Mouse (Mus musculus): ENCODE results near the gene Rnf217. TPM values are rescaled to one million over a fixed set of nuclear protein-coding genes. Genes with fewer than 3 reads are reported as not detected.

Gene Rnf217
- total RNA-seq, 2 experiments from 2014 or later: 6.7 to 6.9 TPM

- Histone ChIP-seq H3K27ac (no peak overlapping the region), H3K4me3 (no peak overlapping the region)
- TF ChIP-seq CTCF (conservative IDR thresholded peaks at IDR 0.05): no peak
- no peak for DNase-seq (ENCODE audit: low spot score in 2 of 2)
Measured at GRCm38 (mm10) chr10:31447083-31447482, 161.9 kb downstream of the Rnf217 start.

- peak; percentile 96 for TF ChIP-seq CTCF (conservative IDR thresholded peaks at IDR 0.05)
- Histone ChIP-seq H3K4me3 (peak within 1 kb of the TSS; percentile 82), H3K27ac (peak within 1 kb of the TSS; percentile 82)
- peak; percentile 78 to 89 for DNase-seq (ENCODE audit: low spot score in 2 of 2)
Measured at GRCm38 (mm10) chr10:31445291-31446124, 163.5 kb downstream of the Rnf217 start, which contains the start of gene Tpd52l1. TSS of gene Tpd52l1 (minus strand) at chr10:31445958.

- no peak overlapping the region; the same call in 1 of the 2 replicates for H3K4me3 ChIP-seq
- TF ChIP-seq CTCF (conservative IDR thresholded peaks at IDR 0.05): no peak
- H3K27ac ChIP-seq: no peak overlapping the region
- DNase-seq (ENCODE audit: low spot score in 2 of 2): no peak
Measured at GRCm38 (mm10) chr10:31444206-31444605, 164.8 kb downstream of the Rnf217 start.

Other genes starting within 250 kb of the Rnf217 start
- 10 to 100 TPM; 32.0 to 32.9 TPM for gene Tpd52l1, start 163.2 kb downstream of the Rnf217 start, total RNA-seq (2021)

All from layer of hippocampus, adult 2 months (tissue).